Mouse (Mus musculus): ENCODE measurements around the gene Hnrnph1.
A peak's percentile ranks its signal among the peaks of the same experiment; 100 is the strongest.

The Hnrnph1 gene

GRCm38 (mm10) chr11:50373621-50374020 lies 3.2 kb upstream of the Hnrnph1 start:
- DNase-seq, result no peak

GRCm38 (mm10) chr11:50374286-50375015 lies 2.3 kb upstream of the Hnrnph1 start:
- DNase-seq, result no peak

GRCm38 (mm10) chr11:50375421-50375820 lies 1.4 kb upstream of the Hnrnph1 start:
- no peak for DNase-seq

GRCm38 (mm10) chr11:50376156-50376790 lies 517 bp upstream of the Hnrnph1 start:
- no peak for DNase-seq

- DNase-seq, result peak; percentile 88
Observed at GRCm38 (mm10) chr11:50377892-50378684, 1.3 kb downstream of the Hnrnph1 start.

- DNase-seq, result no peak
Observed at GRCm38 (mm10) chr11:50379023-50379752, 2.4 kb downstream of the Hnrnph1 start.

- DNase-seq, result no peak
Observed at GRCm38 (mm10) chr11:50381311-50381710, 4.5 kb downstream of the Hnrnph1 start.

- DNase-seq, result no peak
Observed at GRCm38 (mm10) chr11:50387167-50387679, 10.4 kb downstream of the Hnrnph1 start.

- DNase-seq, result no peak
Observed at GRCm38 (mm10) chr11:50387697-50388096, 10.9 kb downstream of the Hnrnph1 start.

- DNase-seq, result no peak
Observed at GRCm38 (mm10) chr11:50388217-50388929, 11.6 kb downstream of the Hnrnph1 start.

GRCm38 (mm10) chr11:50389011-50389410 lies 12.2 kb downstream of the Hnrnph1 start:
- no peak for DNase-seq

GRCm38 (mm10) chr11:50389616-50390015 lies 12.8 kb downstream of the Hnrnph1 start:
- DNase-seq, result no peak

GRCm38 (mm10) chr11:50391272-50391960 lies 14.6 kb downstream of the Hnrnph1 start:
- no peak for DNase-seq

- no peak for DNase-seq
Observed at GRCm38 (mm10) chr11:50393306-50393705, 16.5 kb downstream of the Hnrnph1 start.

GRCm38 (mm10) chr11:50394731-50395130 lies 17.9 kb downstream of the Hnrnph1 start:
- DNase-seq, result no peak

- no peak for DNase-seq
Observed at GRCm38 (mm10) chr11:50396766-50397307, 20.0 kb downstream of the Hnrnph1 start.

- no peak for DNase-seq
Observed at GRCm38 (mm10) chr11:50397316-50397715, 20.5 kb downstream of the Hnrnph1 start.

- no peak for DNase-seq
Observed at GRCm38 (mm10) chr11:50398803-50399202, 22.0 kb downstream of the Hnrnph1 start.

GRCm38 (mm10) chr11:50402481-50402880 lies 25.7 kb downstream of the Hnrnph1 start:
- DNase-seq, result no peak

- DNase-seq, result peak; percentile 35
Observed at GRCm38 (mm10) chr11:50403367-50404014, 26.7 kb downstream of the Hnrnph1 start.

GRCm38 (mm10) chr11:50407235-50407634 lies 30.4 kb downstream of the Hnrnph1 start:
- no peak for DNase-seq

Data from right cerebral cortex, postnatal 4 days (tissue).